Mouse (Mus musculus): ENCODE results near the gene Sumf1. TPM values are rescaled to one million over a fixed set of nuclear protein-coding genes. Genes with fewer than 3 reads are reported as not detected.
A peak's percentile ranks its signal among the peaks of the same experiment; 100 is the strongest.

Sumf1 gene
- polyA plus RNA-seq, 1 experiment: 14.3 TPM

GRCm38 (mm10) chr6:108213481-108214293, 28.3 kb upstream of the Sumf1 start:
- peak overlapping the region; percentile 75 for H3K4me3 ChIP-seq (ENCODE audit: low read depth, low read length)
- H3K27ac ChIP-seq (ENCODE audit: insufficient read depth, low read length): no peak overlapping the region
- no peaks in the 10 kb centered on the region for H3K9me3 ChIP-seq (replicated peaks; ENCODE audit: control insufficient read depth, insufficient read depth, low read length, poor library complexity, severe bottlenecking)
- H3K9ac ChIP-seq (ENCODE audit: low read depth, poor library complexity, severe bottlenecking): peak overlapping the region; percentile 47
- peaks cover 6% of the 10 kb centered on the region; the same call in 1 of the 2 replicates for H3K36me3 ChIP-seq (ENCODE audit: control insufficient read depth, insufficient read depth, low read length, poor library complexity, severe bottlenecking)
- H3K4me1 ChIP-seq (ENCODE audit: control insufficient read depth, insufficient read depth, low read length): peaks cover 3% of the 10 kb centered on the region
- TF ChIP-seq EP300 (IDR thresholded peaks at IDR 0.05; ENCODE audit: insufficient read depth, low read depth, low read length): no peak
- no peak for TF ChIP-seq POLR2A (IDR thresholded peaks at IDR 0.05; ENCODE audit: insufficient read depth, low read length)
- TF ChIP-seq CTCF (IDR thresholded peaks at IDR 0.05; ENCODE audit: low read depth, low read length): no peak
- H3K27me3 ChIP-seq (ENCODE audit: control insufficient read depth, insufficient read depth, low read length, poor library complexity, severe bottlenecking): no peaks in the 10 kb centered on the region

DNA sequence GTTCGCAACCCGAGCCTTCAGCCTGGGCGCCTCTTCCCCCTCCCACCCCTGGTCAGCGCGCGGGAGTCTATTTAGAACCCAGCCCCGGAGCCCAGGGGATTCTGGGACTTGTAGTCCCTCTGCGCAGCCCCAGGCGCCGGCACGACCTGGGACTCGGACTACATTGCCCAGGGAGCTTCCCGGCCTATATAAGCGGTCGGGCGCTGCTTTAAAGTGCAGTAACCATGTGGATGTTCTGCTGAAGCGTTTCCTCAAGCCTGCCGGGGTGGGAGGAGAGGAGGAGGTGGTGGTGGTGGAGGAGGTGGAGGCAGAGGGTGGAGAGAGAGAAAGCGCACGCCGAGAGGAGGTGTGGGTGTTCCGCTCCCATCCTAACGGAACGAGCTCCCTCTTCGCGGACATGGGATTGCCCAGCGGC, 27.5 kb upstream of the Sumf1 start, which contains the start of gene Itpr1:
Gene Itpr1 (plus strand): TSS at position 216 of the 415 bp plus-strand sequence.
- Histone ChIP-seq H3K27me3 (ENCODE audit: control insufficient read depth, insufficient read depth, low read length, poor library complexity, severe bottlenecking) (no peaks in the 10 kb centered on the region), H3K27ac (ENCODE audit: insufficient read depth, low read length) (no peak within 1 kb of the TSS), H3K4me3 (ENCODE audit: low read depth, low read length) (peak within 1 kb of the TSS; percentile 84), H3K36me3 (ENCODE audit: control insufficient read depth, insufficient read depth, low read length, poor library complexity, severe bottlenecking) (peaks cover 6% of the 10 kb centered on the region; the same call in 1 of the 2 replicates), H3K9me3 (replicated peaks; ENCODE audit: control insufficient read depth, insufficient read depth, low read length, poor library complexity, severe bottlenecking) (no peaks in the 10 kb centered on the region), H3K9ac (ENCODE audit: low read depth, poor library complexity, severe bottlenecking) (peak within 1 kb of the TSS; percentile 75), H3K4me1 (ENCODE audit: control insufficient read depth, insufficient read depth, low read length) (peaks cover 3% of the 10 kb centered on the region)
- no peak for TF ChIP-seq CTCF (IDR thresholded peaks at IDR 0.05; ENCODE audit: low read depth, low read length)
- peak; percentile 92 for TF ChIP-seq POLR2A (IDR thresholded peaks at IDR 0.05; ENCODE audit: insufficient read depth, low read length)

GRCm38 (mm10) chr6:108211896-108212880, 26.8 kb upstream of the Sumf1 start:
- Histone ChIP-seq H3K4me3 (ENCODE audit: low read depth, low read length) (peak overlapping the region; percentile 84), H3K4me1 (ENCODE audit: control insufficient read depth, insufficient read depth, low read length) (peaks cover 3% of the 10 kb centered on the region), H3K9ac (ENCODE audit: low read depth, poor library complexity, severe bottlenecking) (peak overlapping the region; percentile 75), H3K9me3 (replicated peaks; ENCODE audit: control insufficient read depth, insufficient read depth, low read length, poor library complexity, severe bottlenecking) (no peaks in the 10 kb centered on the region), H3K36me3 (ENCODE audit: control insufficient read depth, insufficient read depth, low read length, poor library complexity, severe bottlenecking) (peaks cover 6% of the 10 kb centered on the region; the same call in 1 of the 2 replicates), H3K27me3 (ENCODE audit: control insufficient read depth, insufficient read depth, low read length, poor library complexity, severe bottlenecking) (no peaks in the 10 kb centered on the region), H3K27ac (ENCODE audit: insufficient read depth, low read length) (no peak overlapping the region)
- TF ChIP-seq CTCF (IDR thresholded peaks at IDR 0.05; ENCODE audit: low read depth, low read length): no peak

DNA sequence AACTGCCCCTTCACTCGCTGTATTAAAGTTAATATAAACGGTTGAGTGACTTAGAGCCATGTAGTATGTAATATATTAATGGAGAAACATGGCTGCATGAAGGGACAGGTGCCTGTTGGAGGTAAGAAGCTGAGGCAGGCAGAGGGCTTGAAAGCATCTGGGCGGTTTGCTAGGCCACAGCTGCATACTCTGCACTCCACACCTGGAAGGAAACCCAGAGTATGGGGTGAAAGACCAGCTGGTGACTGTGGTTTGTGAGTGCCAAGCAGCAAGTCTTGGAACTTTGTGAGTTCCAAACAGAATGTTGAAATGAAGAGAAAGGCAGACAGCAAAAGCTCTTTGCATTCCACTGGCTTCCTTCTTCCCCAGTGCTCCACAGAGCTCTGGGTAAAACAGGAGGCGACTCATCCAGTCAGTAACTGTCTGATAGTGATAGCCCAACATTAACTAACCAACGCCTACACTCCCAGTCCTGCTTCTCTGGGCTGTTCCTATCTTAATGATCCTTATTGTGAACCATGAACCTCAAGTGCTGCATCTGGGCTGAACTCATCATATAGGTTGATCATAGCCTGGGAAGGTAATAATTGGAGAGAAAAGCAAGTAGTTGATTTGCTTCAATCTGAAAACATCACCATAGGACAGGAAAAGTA, 21.7 kb upstream of the Sumf1 start:
- Histone ChIP-seq H3K9ac (ENCODE audit: low read depth, poor library complexity, severe bottlenecking) (no peak overlapping the region), H3K36me3 (ENCODE audit: control insufficient read depth, insufficient read depth, low read length, poor library complexity, severe bottlenecking) (no peaks in the 10 kb centered on the region), H3K27me3 (ENCODE audit: control insufficient read depth, insufficient read depth, low read length, poor library complexity, severe bottlenecking) (no peaks in the 10 kb centered on the region), H3K4me3 (ENCODE audit: low read depth, low read length) (no peak overlapping the region), H3K27ac (ENCODE audit: insufficient read depth, low read length) (no peak overlapping the region), H3K9me3 (replicated peaks; ENCODE audit: control insufficient read depth, insufficient read depth, low read length, poor library complexity, severe bottlenecking) (no peaks in the 10 kb centered on the region), H3K4me1 (ENCODE audit: control insufficient read depth, insufficient read depth, low read length) (peaks cover 3% of the 10 kb centered on the region)
- TF ChIP-seq POLR2A (IDR thresholded peaks at IDR 0.05; ENCODE audit: insufficient read depth, low read length) (no peak), CTCF (IDR thresholded peaks at IDR 0.05; ENCODE audit: low read depth, low read length) (no peak), EP300 (IDR thresholded peaks at IDR 0.05; ENCODE audit: insufficient read depth, low read depth, low read length) (no peak)

DNA sequence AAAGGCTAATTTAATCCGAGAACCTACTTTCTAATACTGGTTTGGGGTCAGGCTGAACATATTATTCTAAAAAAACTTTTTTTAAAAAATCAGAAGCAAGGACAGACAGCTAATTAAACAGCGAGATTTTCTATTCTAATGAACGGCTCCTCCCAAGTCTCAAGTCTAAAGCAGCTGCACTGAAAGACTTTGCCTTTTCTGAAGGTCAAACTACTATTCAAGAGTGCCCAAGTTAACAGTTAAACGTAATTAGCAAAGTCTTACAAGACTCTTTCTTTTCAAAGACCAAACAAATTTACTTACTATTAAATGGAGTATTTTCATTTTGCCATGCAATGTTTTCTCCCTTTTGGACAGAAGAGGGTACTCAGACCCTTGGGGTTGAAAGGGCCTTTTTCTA, 20.8 kb upstream of the Sumf1 start:
- Histone ChIP-seq H3K9ac (ENCODE audit: low read depth, poor library complexity, severe bottlenecking) (no peak overlapping the region), H3K4me3 (ENCODE audit: low read depth, low read length) (no peak overlapping the region), H3K9me3 (replicated peaks; ENCODE audit: control insufficient read depth, insufficient read depth, low read length, poor library complexity, severe bottlenecking) (no peaks in the 10 kb centered on the region), H3K27me3 (ENCODE audit: control insufficient read depth, insufficient read depth, low read length, poor library complexity, severe bottlenecking) (no peaks in the 10 kb centered on the region), H3K36me3 (ENCODE audit: control insufficient read depth, insufficient read depth, low read length, poor library complexity, severe bottlenecking) (no peaks in the 10 kb centered on the region), H3K27ac (ENCODE audit: insufficient read depth, low read length) (no peak overlapping the region), H3K4me1 (ENCODE audit: control insufficient read depth, insufficient read depth, low read length) (no peaks in the 10 kb centered on the region)
- TF ChIP-seq EP300 (IDR thresholded peaks at IDR 0.05; ENCODE audit: insufficient read depth, low read depth, low read length) (no peak), POLR2A (IDR thresholded peaks at IDR 0.05; ENCODE audit: insufficient read depth, low read length) (no peak)
